30 mouse cellular contexts compared by ENCODE assay signal in genomic region chr7:145092392-145093176, GRCm38 (mm10).
DNase-seq lines count a peak whose midpoint lies in the region; ATAC-seq and TF ChIP-seq lines count a peak whose summit lies in the region.
"Had no signal": no experiment of that assay in that cellular context is flagged by ENCODE, and none has a peak within 500 bp of the region (broad histone marks: within the 10 kb centered on the region; RNA-seq: fewer than 3 reads in every experiment).

No protein-coding gene starts in this region.

- H3K36me3 ChIP-seq in liver, embryonic 13.5 days = no peaks in the 10 kb centered on the region
- no peaks in the 10 kb centered on the region for H3K36me3 ChIP-seq in intestine, postnatal 0 days (ENCODE audit: control insufficient read depth, insufficient read depth)
- no peaks in the 10 kb centered on the region for H3K36me3 ChIP-seq in stomach, postnatal 0 days (ENCODE audit: control insufficient read depth, insufficient read depth, low read length)
- H3K36me3 ChIP-seq: embryonic facial prominence, embryonic 13.5 days; forebrain, embryonic 10.5 days; forebrain, embryonic 15.5 days; heart, embryonic 12.5 days; hindbrain, embryonic 13.5 days; limb, embryonic 10.5 days; limb, embryonic 15.5 days; midbrain, embryonic 13.5 days; stomach, embryonic 15.5 days had no signal

- H3K9me3 ChIP-seq in liver, embryonic 13.5 days (replicated peaks) = no peaks in the 10 kb centered on the region
- no peaks in the 10 kb centered on the region for H3K9me3 ChIP-seq in intestine, postnatal 0 days (ENCODE audit: control insufficient read depth)
- no peaks in the 10 kb centered on the region for H3K9me3 ChIP-seq in stomach, postnatal 0 days (ENCODE audit: control insufficient read depth, low read length)
- H3K9me3 ChIP-seq: embryonic facial prominence, embryonic 13.5 days; forebrain, embryonic 10.5 days; forebrain, embryonic 15.5 days; heart, embryonic 12.5 days; hindbrain, embryonic 13.5 days; limb, embryonic 10.5 days; limb, embryonic 15.5 days; megakaryocyte, embryonic 14.5 days; midbrain, embryonic 13.5 days; stomach, embryonic 15.5 days had no signal

- no peak for TF ChIP-seq CTCF in intestine, postnatal 0 days (IDR thresholded peaks at IDR 0.05; ENCODE audit: low read depth)
- no peak for TF ChIP-seq CTCF in stomach, postnatal 0 days (IDR thresholded peaks at IDR 0.05; ENCODE audit: low read depth)

- H3K9ac ChIP-seq in liver, embryonic 13.5 days = no peak overlapping the region
- H3K9ac ChIP-seq in intestine, postnatal 0 days (ENCODE audit: low read depth, low read length) = no peak overlapping the region
- H3K9ac ChIP-seq in stomach, postnatal 0 days (ENCODE audit: low read length) = no peak overlapping the region
- H3K9ac ChIP-seq: embryonic facial prominence, embryonic 13.5 days; forebrain, embryonic 15.5 days; heart, embryonic 12.5 days; hindbrain, embryonic 13.5 days; limb, embryonic 15.5 days; midbrain, embryonic 13.5 days; stomach, embryonic 15.5 days had no signal

- H3K4me3 ChIP-seq in liver, embryonic 13.5 days (replicated peaks) = no peak overlapping the region
- no peak overlapping the region for H3K4me3 ChIP-seq in intestine, postnatal 0 days (ENCODE audit: low read depth, low read length)
- no peak overlapping the region for H3K4me3 ChIP-seq in stomach, postnatal 0 days (ENCODE audit: low read depth, low read length)
- H3K4me3 ChIP-seq: embryonic facial prominence, embryonic 13.5 days; forebrain, embryonic 10.5 days; forebrain, embryonic 15.5 days; gastrocnemius, adult 2 months; heart, embryonic 12.5 days; hindbrain, embryonic 13.5 days; limb, embryonic 10.5 days; limb, embryonic 15.5 days; megakaryocyte, embryonic 14.5 days; midbrain, embryonic 13.5 days; stomach, embryonic 15.5 days had no signal

- TF ChIP-seq EP300 in stomach, postnatal 0 days (optimal IDR thresholded peaks at IDR 0.05) = no peak

- DNase-seq in liver, embryonic 13.5 days = no peak
- DNase-seq in liver (no peak), R1 (ENCODE audit: low read depth, low spot score) (peak; percentile 74)
- DNase-seq in stomach, postnatal 0 days (ENCODE audit: low spot score) = no peak
- no peak for DNase-seq in lung, postnatal 14 days
- no peak for DNase-seq in adrenal gland, postnatal 10 days
- DNase-seq: adrenal gland, adult 8-10 months; cerebellum, adult 8-10 months; gastrocnemius, adult 2 months; gastrocnemius, postnatal 36 days; heart, adult 18-20 months; heart, postnatal 4 days; kidney, adult 8-10 months; kidney, postnatal 10 days; lung, postnatal 4 days; retina, postnatal 1 day; right cerebral cortex, postnatal 14 days; thymus, postnatal 25 days had no signal

- ATAC-seq in liver, embryonic 13.5 days (ENCODE audit: low read depth) = peak; percentile 52
- peak; percentile 93 for ATAC-seq in intestine, postnatal 0 days
- ATAC-seq in stomach, postnatal 0 days (ENCODE audit: low FRiP score, low TSS enrichment) = no peak
- ATAC-seq: CD4-positive, CD25-positive, alpha-beta regulatory T cell, adult 4 months; forebrain, embryonic 15.5 days; midbrain, embryonic 13.5 days had no signal

- H3K27ac ChIP-seq in liver, embryonic 13.5 days = no peak overlapping the region
- no peak overlapping the region for H3K27ac ChIP-seq in intestine, postnatal 0 days (ENCODE audit: low read depth, low read length)
- no peak overlapping the region for H3K27ac ChIP-seq in stomach, postnatal 0 days (replicated peaks)
- H3K27ac ChIP-seq: forebrain, embryonic 10.5 days; forebrain, embryonic 15.5 days; gastrocnemius, adult 2 months; hindbrain, embryonic 13.5 days; limb, embryonic 10.5 days; limb, embryonic 15.5 days; midbrain, embryonic 13.5 days; stomach, embryonic 15.5 days had no signal

- H3K4me1 ChIP-seq in liver, embryonic 13.5 days (replicated peaks) = peaks cover 31% of the 10 kb centered on the region; the same call in 1 of the 2 replicates
- H3K4me1 ChIP-seq in intestine, postnatal 0 days (replicated peaks; ENCODE audit: control insufficient read depth, insufficient read depth, low read length) = peaks cover 13% of the 10 kb centered on the region; the same call in 1 of the 2 replicates
- H3K4me1 ChIP-seq in stomach, postnatal 0 days (replicated peaks; ENCODE audit: control insufficient read depth, insufficient read depth) = no peaks in the 10 kb centered on the region
- H3K4me1 ChIP-seq: forebrain, embryonic 10.5 days; stomach, embryonic 15.5 days had no signal

- no peaks in the 10 kb centered on the region for H3K27me3 ChIP-seq in liver, embryonic 13.5 days
- no peaks in the 10 kb centered on the region for H3K27me3 ChIP-seq in intestine, postnatal 0 days (replicated peaks; ENCODE audit: control insufficient read depth, insufficient read depth, low read length)
- no peaks in the 10 kb centered on the region for H3K27me3 ChIP-seq in stomach, postnatal 0 days (ENCODE audit: control insufficient read depth, insufficient read depth, low read length)
- H3K27me3 ChIP-seq: embryonic facial prominence, embryonic 13.5 days; forebrain, embryonic 15.5 days; heart, embryonic 12.5 days; hindbrain, embryonic 13.5 days; limb, embryonic 15.5 days; midbrain, embryonic 13.5 days; stomach, embryonic 15.5 days had no signal

- H3K4me2 ChIP-seq in liver, embryonic 13.5 days = no peak overlapping the region
- no peak overlapping the region for H3K4me2 ChIP-seq in intestine, postnatal 0 days (replicated peaks; ENCODE audit: low read depth)
- H3K4me2 ChIP-seq in stomach, postnatal 0 days (replicated peaks; ENCODE audit: low read depth) = no peak overlapping the region
- H3K4me2 ChIP-seq: embryonic facial prominence, embryonic 13.5 days; forebrain, embryonic 15.5 days; heart, embryonic 12.5 days; hindbrain, embryonic 13.5 days; limb, embryonic 15.5 days; midbrain, embryonic 13.5 days; stomach, embryonic 15.5 days had no signal

- 48% methylated on average over 6 of the region's 6 CpGs for WGBS in liver, embryonic 13.5 days (ENCODE audit: insufficient replicate concordance)
- WGBS in intestine, postnatal 0 days = 49% methylated on average over 6 of the region's 6 CpGs
- WGBS in stomach, postnatal 0 days = 71% methylated on average over 6 of the region's 6 CpGs
